Mouse (Mus musculus) thymus, adult 2 months (tissue): ENCODE results near the gene Scyl2.

Experiments
- CTCF ChIP-seq: fragments of 200-500 bp; IDR thresholded peaks from 2 replicates; pipeline ENCODE4 v1.5.1; 2012; ENCODE audit warnings: mild to moderate bottlenecking, control low read depth, low read length, moderate library complexity, borderline replicate concordance; ENCODE audit not compliant: control insufficient read depth, poor library complexity, insufficient read depth; ENCODE audit errors: extremely low read depth
- POLR2A ChIP-seq: fragments of 200-500 bp; IDR thresholded peaks from 2 replicates; pipeline ENCODE4 v1.6.1; 2012; ENCODE audit warnings: mild to moderate bottlenecking, low read length, control low read depth, moderate library complexity; ENCODE audit not compliant: control insufficient read depth, poor library complexity, insufficient read depth; ENCODE audit errors: extremely low read depth

- no peak for TF ChIP-seq CTCF
- TF ChIP-seq POLR2A: no peak
Measured at GRCm38 (mm10) chr10:89722247-89723195, 36.4 kb upstream of the Scyl2 start.
